Mouse (Mus musculus) frontal cortex, postnatal 14 days (tissue): Measurements from ENCODE around the gene Vmn2r2.

Experiments used
- DNase-seq, 2 experiments: peaks; one replicate each; pipeline ENCODE4 v3.0.0; 2022; ENCODE audit warnings: low spot score in 2 of 2

The Vmn2r2 gene

DNA sequence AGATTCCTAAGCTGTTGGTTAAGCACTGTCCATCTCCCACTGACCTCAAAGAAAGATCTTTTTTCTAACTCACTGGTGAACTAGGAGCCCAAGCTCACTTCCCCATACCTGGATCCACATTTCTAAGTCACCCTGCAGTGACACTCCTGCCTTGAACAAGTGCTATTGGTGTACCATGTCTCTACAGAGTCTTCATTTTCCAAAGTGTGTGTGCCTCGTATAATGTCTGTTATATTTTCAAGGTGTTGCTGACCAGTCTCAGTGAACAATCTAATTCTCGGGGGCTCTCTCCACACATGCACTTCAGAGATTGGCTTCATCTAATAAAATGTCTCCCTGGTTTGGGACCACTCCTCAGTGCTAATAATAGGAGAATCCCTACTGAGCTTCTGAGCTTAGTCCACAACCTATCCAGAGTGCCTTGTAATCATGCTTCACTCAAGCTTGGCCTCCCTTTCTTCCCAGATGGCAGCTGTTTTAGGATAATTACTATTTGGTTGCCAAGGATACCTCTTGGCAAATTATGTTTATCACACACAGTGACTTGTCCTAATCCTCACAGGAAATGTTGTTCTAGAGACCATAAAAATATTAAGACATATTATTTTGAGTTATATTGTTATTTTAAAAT lies at the start of gene Vmn2r2:
TSS of gene Vmn2r2 (minus strand) at position 51 of the 631 bp plus-strand sequence.
- no peak for DNase-seq

DNA sequence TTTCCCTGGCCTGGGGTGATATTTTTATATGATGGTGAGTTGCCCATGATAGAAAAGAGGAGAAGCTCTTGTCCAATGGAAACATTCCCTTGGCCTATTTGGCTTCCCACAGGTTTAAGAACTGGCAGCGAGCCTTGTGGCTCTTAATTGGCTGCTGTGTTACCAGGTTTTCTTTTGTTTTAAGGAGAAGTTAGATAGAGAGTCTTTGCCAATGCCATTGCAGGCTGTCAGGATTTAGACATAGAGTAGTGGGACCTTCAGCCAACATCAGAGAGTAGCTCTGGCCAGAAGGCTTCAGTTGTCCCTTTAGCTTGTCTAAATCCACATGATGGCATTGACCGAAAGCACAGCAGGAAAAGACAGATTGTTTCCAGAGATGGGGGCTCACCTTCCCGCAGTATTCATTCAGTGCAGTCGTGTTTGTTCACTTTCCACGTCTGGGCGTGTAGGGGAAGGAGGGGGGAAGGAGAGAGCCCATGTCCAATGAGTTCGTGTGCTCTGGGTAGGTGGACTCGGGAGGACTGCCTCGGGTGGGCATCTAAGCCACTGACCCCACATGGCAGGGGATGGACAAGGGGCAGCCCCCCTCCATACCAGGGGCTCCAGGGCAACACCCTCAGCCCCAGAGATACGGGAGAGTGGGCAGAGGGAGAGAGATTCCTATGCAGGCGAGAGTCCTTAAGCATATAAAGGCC lies 28.2 kb downstream of the Vmn2r2 start:
- no peak for DNase-seq

DNA sequence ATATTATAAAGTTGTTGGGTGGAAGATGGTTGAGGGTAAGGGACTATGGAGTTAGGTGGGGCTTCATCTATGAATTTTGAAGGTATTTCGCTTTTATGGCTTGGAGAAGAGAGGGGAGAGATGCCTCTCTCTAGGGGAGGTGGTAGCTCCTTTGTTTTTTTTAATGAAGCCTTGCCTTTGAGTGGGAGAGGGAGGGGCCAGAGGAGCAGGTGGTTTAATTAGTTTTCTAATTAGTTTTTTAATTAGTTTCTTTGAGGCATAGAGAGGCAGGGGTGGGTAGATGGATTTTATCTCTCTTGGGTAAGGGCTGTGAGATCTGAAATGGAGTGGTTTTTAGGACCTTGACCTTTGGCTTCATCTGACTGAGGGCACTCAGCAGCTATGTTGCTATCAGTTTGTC lies 29.0 kb downstream of the Vmn2r2 start:
- DNase-seq: no peak

DNA sequence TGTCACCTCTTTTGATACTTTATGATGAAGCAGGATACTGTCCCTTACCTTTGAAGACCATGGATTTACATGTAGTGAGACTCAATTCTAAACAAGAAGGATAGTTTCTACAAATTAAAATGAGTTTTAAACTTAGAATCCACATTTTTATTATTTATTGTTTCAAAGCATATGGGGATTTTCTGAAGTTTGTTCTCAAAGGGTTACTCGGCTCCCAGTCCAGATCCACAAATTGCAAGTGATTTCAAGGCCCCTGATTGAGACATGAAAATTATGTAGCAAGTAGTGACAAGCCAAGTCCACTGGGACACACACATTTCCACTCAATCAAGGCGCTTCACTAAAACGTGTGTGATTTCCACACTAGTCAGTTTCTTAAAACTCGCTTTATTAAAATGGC lies 60.5 kb downstream of the Vmn2r2 start, which contains the start of gene Vmn2r1:
TSS of gene Vmn2r1 (plus strand) at position 301 of the 400 bp plus-strand sequence.
- DNase-seq: no peak
